Mouse (Mus musculus) MEL (cell line): ENCODE data around the gene Creb3. TPM values are rescaled to one million over a fixed set of nuclear protein-coding genes. Genes with fewer than 3 reads are reported as not detected.

Source experiments
- DNase-seq: peaks from one replicate; pipeline ENCODE4 v3.0.0; 2011; ENCODE audit warnings: low read depth, low spot score
- H3K27ac ChIP-seq: 2 replicates; pipeline ENCODE4 v1.5.1; 2012; ENCODE audit warnings: low read depth, mild to moderate bottlenecking, control low read depth, low read length, moderate library complexity; ENCODE audit not compliant: control insufficient read depth
- H3K27me3 ChIP-seq, 2 experiments: fragments of 150-350 bp in 1 of 2; sonication (generic) in 1 of 2; 2 replicates each; pipeline ENCODE4 v1.6.1; 2012; ENCODE audit warnings: low read length in 2 of 2, mild to moderate bottlenecking in 2 of 2, improper control_type of control experiment in 1 of 2, moderate library complexity in 1 of 2; ENCODE audit not compliant: insufficient read depth in 2 of 2, control insufficient read depth in 1 of 2
- H3K36me3 ChIP-seq, 2 experiments: 2 replicates each; pipeline ENCODE4 v1.6.1; 2012 to 2014; ENCODE audit warnings: low read length in 2 of 2, improper control_type of control experiment in 1 of 2, inconsistent platforms in 1 of 2, mild to moderate bottlenecking in 1 of 2; ENCODE audit not compliant: insufficient read depth in 2 of 2, control insufficient read depth in 1 of 2
- H3K4me1 ChIP-seq, 2 experiments: fragments of 150-350 bp in 1 of 2; sonication (generic) in 1 of 2; 2 replicates each; pipeline ENCODE4 v1.6.1; 2012; ENCODE audit warnings: low read length in 2 of 2, improper control_type of control experiment in 1 of 2, mild to moderate bottlenecking in 1 of 2; ENCODE audit not compliant: insufficient read depth in 2 of 2, control insufficient read depth in 1 of 2
- H3K4me3 ChIP-seq, 2 experiments: fragments of 150-350 bp in 1 of 2; sonication (generic) in 1 of 2; 2 replicates each; pipeline ENCODE4 v1.5.1; 2012; ENCODE audit warnings: low read depth in 2 of 2, low read length in 2 of 2, mild to moderate bottlenecking in 2 of 2, moderate library complexity in 2 of 2, control low read depth in 1 of 2, improper control_type of control experiment in 1 of 2; ENCODE audit not compliant: control insufficient read depth in 1 of 2, insufficient read depth in 1 of 2
- H3K79me2 ChIP-seq: 2 replicates; pipeline ENCODE4 v1.6.1; 2012; ENCODE audit warnings: mild to moderate bottlenecking, low read length, moderate library complexity; ENCODE audit not compliant: control insufficient read depth, poor library complexity, insufficient read depth
- H3K9ac ChIP-seq: 2 replicates; pipeline ENCODE4 v1.6.1; 2012; ENCODE audit warnings: low read depth, mild to moderate bottlenecking, control low read depth, low read length, moderate library complexity; ENCODE audit not compliant: control insufficient read depth, poor library complexity, severe bottlenecking
- H3K9me3 ChIP-seq: fragments of 150-350 bp; sonication (generic); replicated peaks from 2 replicates; pipeline ENCODE4 v1.6.1; 2012; ENCODE audit warnings: mild to moderate bottlenecking, low read length, improper control_type of control experiment, moderate library complexity; ENCODE audit not compliant: insufficient read depth
- BHLHE40 ChIP-seq: IDR thresholded peaks from 2 replicates; pipeline ENCODE4 v1.6.1; 2012; ENCODE audit warnings: low read depth, mild to moderate bottlenecking, inconsistent platforms, low read length, improper control_type of control experiment, borderline replicate concordance
- E2F4 ChIP-seq: IDR thresholded peaks from 2 replicates; pipeline ENCODE4 v1.6.1; 2011; ENCODE audit warnings: low read depth, low read length, improper control_type of control experiment, borderline replicate concordance
- EP300 ChIP-seq, 2 experiments: IDR thresholded peaks; 2 replicates each; pipeline ENCODE4 v1.6.1; 2011; ENCODE audit warnings: improper control_type of control experiment in 2 of 2, low read length in 2 of 2, low read depth in 1 of 2, mild to moderate bottlenecking in 1 of 2
- ETS1 ChIP-seq: IDR thresholded peaks from 2 replicates; pipeline ENCODE4 v1.6.1; 2012; ENCODE audit warnings: low read depth, mild to moderate bottlenecking, inconsistent platforms, low read length, improper control_type of control experiment, moderate library complexity
- GATA1 ChIP-seq: IDR thresholded peaks from 2 replicates; pipeline ENCODE4 v1.6.1; 2011; ENCODE audit warnings: low read depth, low read length, improper control_type of control experiment
- JUND ChIP-seq: IDR thresholded peaks from 2 replicates; pipeline ENCODE4 v1.6.1; 2011; ENCODE audit warnings: low read depth, mild to moderate bottlenecking, improper control_type of control experiment, low read length
- MAFK ChIP-seq: IDR thresholded peaks from 2 replicates; pipeline ENCODE4 v1.6.1; 2011; ENCODE audit warnings: low read depth, mild to moderate bottlenecking, low read length, improper control_type of control experiment, borderline replicate concordance
- MAX ChIP-seq: IDR thresholded peaks from 2 replicates; pipeline ENCODE4 v1.6.1; 2011; ENCODE audit warnings: low read length, improper control_type of control experiment
- MAZ ChIP-seq: IDR thresholded peaks from 2 replicates; pipeline ENCODE4 v1.6.1; 2012; ENCODE audit warnings: low read depth, mild to moderate bottlenecking, inconsistent platforms, low read length, improper control_type of control experiment
- MXI1 ChIP-seq: IDR thresholded peaks from 2 replicates; pipeline ENCODE4 v1.6.1; 2011; ENCODE audit warnings: mild to moderate bottlenecking, low read depth, low read length, improper control_type of control experiment
- MYC ChIP-seq: IDR thresholded peaks from 2 replicates; pipeline ENCODE4 v1.6.1; 2011; ENCODE audit warnings: low read depth, mild to moderate bottlenecking, low read length, improper control_type of control experiment, moderate library complexity
- NELFE ChIP-seq: IDR thresholded peaks from 2 replicates; pipeline ENCODE4 v1.6.1; 2011; ENCODE audit warnings: low read depth, low read length, improper control_type of control experiment
- POLR2A ChIP-seq, 2 experiments: IDR thresholded peaks; 2 replicates each; pipeline ENCODE4 v1.6.1; 2011 to 2012; ENCODE audit warnings: low read length in 2 of 2, mild to moderate bottlenecking in 2 of 2, control low read depth in 1 of 2, improper control_type of control experiment in 1 of 2, low read depth in 1 of 2, moderate library complexity in 1 of 2; ENCODE audit not compliant: control insufficient read depth in 1 of 2, insufficient read depth in 1 of 2, poor library complexity in 1 of 2
- RCOR1 ChIP-seq: IDR thresholded peaks from 2 replicates; pipeline ENCODE4 v1.6.1; 2012; ENCODE audit warnings: low read depth, mild to moderate bottlenecking, inconsistent platforms, low read length, improper control_type of control experiment
- SIN3A ChIP-seq: IDR thresholded peaks from 2 replicates; pipeline ENCODE4 v1.6.1; 2012; ENCODE audit warnings: low read length, improper control_type of control experiment, inconsistent platforms
- SMC3 ChIP-seq: IDR thresholded peaks from 2 replicates; pipeline ENCODE4 v1.6.1; 2011; ENCODE audit warnings: low read depth, low read length, improper control_type of control experiment
- TAL1 ChIP-seq: IDR thresholded peaks from 2 replicates; pipeline ENCODE4 v1.6.1; 2012; ENCODE audit warnings: mild to moderate bottlenecking, inconsistent platforms, low read length, moderate library complexity, mixed read lengths
- TBP ChIP-seq: IDR thresholded peaks from 2 replicates; pipeline ENCODE4 v1.8.0; 2011; ENCODE audit warnings: low read depth, low read length, improper control_type of control experiment
- USF1 ChIP-seq: IDR thresholded peaks from 2 replicates; pipeline ENCODE4 v1.6.1; 2014; ENCODE audit warnings: low read depth, mild to moderate bottlenecking, inconsistent platforms, low read length, improper control_type of control experiment, moderate library complexity
- USF2 ChIP-seq, 2 experiments: IDR thresholded peaks; 2 replicates each; pipeline ENCODE4 v1.6.1; 2011 to 2012; ENCODE audit warnings: improper control_type of control experiment in 2 of 2, low read length in 2 of 2, borderline replicate concordance in 1 of 2, inconsistent platforms in 1 of 2, low read depth in 1 of 2, mild to moderate bottlenecking in 1 of 2; ENCODE audit not compliant: insufficient read depth in 1 of 2
- ZC3H11A ChIP-seq: IDR thresholded peaks from 2 replicates; pipeline ENCODE4 v1.6.1; 2012; ENCODE audit warnings: low read depth, mild to moderate bottlenecking, inconsistent platforms, low read length, improper control_type of control experiment
- polyA plus RNA-seq, 2 experiments: library from polyadenylated mRNA; stranded (reverse) in 1 of 2; unstranded in 1 of 2; fragments of >175 nt in 1 of 2; fragments of >200 nt in 1 of 2; gene quantifications; 2 replicates each; pipeline versions ENCODE4 v1.2.1 to v1.2.4; 2012; ENCODE audit warnings: low replicate concordance in 2 of 2, low read depth in 1 of 2; ENCODE audit not compliant: insufficient read length in 2 of 2, insufficient read depth in 1 of 2, missing spikeins in 1 of 2
- total RNA-seq: library from RNA; depleted of rRNA; stranded (reverse); fragments of 300-350 nt; gene quantifications from 2 replicates; pipeline ENCODE4 v1.2.3, GENCODE M21; 2012

Creb3 gene
- total and polyA plus RNA-seq, 3 experiments: 17.1 to 21.3 TPM; not detected in 1

GRCm38 (mm10) chr4:43558028-43558630, 4.0 kb upstream of the Creb3 start:
- peak; percentile 67 for DNase-seq
- peaks cover 51% of the 10 kb centered on the region for H3K79me2 ChIP-seq
- H3K27me3 ChIP-seq: no peaks in the 10 kb centered on the region
- H3K36me3 ChIP-seq: peaks cover 18 to 32% of the 10 kb centered on the region in 2 experiments
- TF ChIP-seq ETS1 (peak; percentile 89), MXI1 (peak; percentile 38; the same call in 1 of the 2 replicates), SMC3 (peak; percentile 8; the same call in 1 of the 2 replicates), MYC (0 out of 2 replicates have a peak, but pooled peaks have one; percentile 27), E2F4 (no peak), TAL1 (peak; percentile 77), GATA1 (peak; percentile 80), RCOR1 (peak; percentile 51; the same call in 1 of the 2 replicates), BHLHE40 (peak; percentile 40; the same call in 1 of the 2 replicates), JUND (peak; percentile 82; the same call in 1 of the 2 replicates), SIN3A (peak; percentile 61), MAZ (peak; percentile 69), NELFE (peak; percentile 15; the same call in 1 of the 2 replicates), ZC3H11A (no peak), MAX (0 out of 2 replicates have a peak, but pooled peaks have one; percentile 39), TBP (0 out of 2 replicates have a peak, but pooled peaks have one; percentile 44), POLR2A (IDR thresholded peaks at IDR 0.05; ENCODE audit: control insufficient read depth in 1 of 2, insufficient read depth in 1 of 2, low read depth in 1 of 2, low read length in 2 of 2, poor library complexity in 1 of 2) (peak in 1 of 2 experiments; percentile 32; a peak in 1 of 4 replicates), USF2 (IDR thresholded peaks at IDR 0.05; ENCODE audit: borderline replicate concordance in 1 of 2, insufficient read depth in 1 of 2, low read depth in 1 of 2, low read length in 2 of 2) (no peak), MAFK (no peak), USF1 (no peak), EP300 (IDR thresholded peaks at IDR 0.05; ENCODE audit: low read depth in 1 of 2, low read length in 2 of 2) (peak; percentile 85 to 87)
- H3K27ac ChIP-seq: peak overlapping the region; percentile 92
- H3K4me3 ChIP-seq: peak overlapping the region; percentile 33 to 81; a peak in 3 of 4 replicates
- peaks cover 18 to 40% of the 10 kb centered on the region in 2 experiments for H3K4me1 ChIP-seq
- H3K9ac ChIP-seq: peak overlapping the region; percentile 92
- H3K9me3 ChIP-seq: no peaks in the 10 kb centered on the region
